Mouse (Mus musculus) megakaryocyte, embryonic 14.5 days (primary cell): ENCODE measurements at regions not wholly inside any gene's neighbourhood (a gene's known extent, or its start where the extent isn't known, plus 50 kb on each side); places are given as distances from the start of the nearest gene placed in this dataset.

ENCODE experiments used
- H3K27me3 ChIP-seq: replicated peaks from 2 replicates; pipeline ENCODE3; 2012; ENCODE audit warnings: inconsistent platforms
- H3K36me3 ChIP-seq: replicated peaks from 2 replicates; pipeline ENCODE3; 2012; ENCODE audit warnings: low read length, inconsistent platforms, mixed read lengths
- H3K4me1 ChIP-seq: 2 replicates; pipeline ENCODE4 v1.6.1; 2012; ENCODE audit warnings: inconsistent platforms
- H3K4me3 ChIP-seq: replicated peaks from 2 replicates; pipeline ENCODE3; 2012; ENCODE audit warnings: moderate library complexity, mild to moderate bottlenecking, inconsistent platforms
- H3K9me3 ChIP-seq: 2 replicates; pipeline ENCODE4 v1.6.1; 2012; ENCODE audit warnings: inconsistent platforms
- FLI1 ChIP-seq: IDR thresholded peaks from 2 replicates; pipeline ENCODE4 v1.6.1; 2012; ENCODE audit warnings: low read length, inconsistent platforms, mixed read lengths
- GATA1 ChIP-seq: IDR thresholded peaks from 3 replicates; pipeline ENCODE4 v1.6.1; 2012; ENCODE audit warnings: mixed read lengths, low read length, inconsistent platforms, borderline replicate concordance

DNA sequence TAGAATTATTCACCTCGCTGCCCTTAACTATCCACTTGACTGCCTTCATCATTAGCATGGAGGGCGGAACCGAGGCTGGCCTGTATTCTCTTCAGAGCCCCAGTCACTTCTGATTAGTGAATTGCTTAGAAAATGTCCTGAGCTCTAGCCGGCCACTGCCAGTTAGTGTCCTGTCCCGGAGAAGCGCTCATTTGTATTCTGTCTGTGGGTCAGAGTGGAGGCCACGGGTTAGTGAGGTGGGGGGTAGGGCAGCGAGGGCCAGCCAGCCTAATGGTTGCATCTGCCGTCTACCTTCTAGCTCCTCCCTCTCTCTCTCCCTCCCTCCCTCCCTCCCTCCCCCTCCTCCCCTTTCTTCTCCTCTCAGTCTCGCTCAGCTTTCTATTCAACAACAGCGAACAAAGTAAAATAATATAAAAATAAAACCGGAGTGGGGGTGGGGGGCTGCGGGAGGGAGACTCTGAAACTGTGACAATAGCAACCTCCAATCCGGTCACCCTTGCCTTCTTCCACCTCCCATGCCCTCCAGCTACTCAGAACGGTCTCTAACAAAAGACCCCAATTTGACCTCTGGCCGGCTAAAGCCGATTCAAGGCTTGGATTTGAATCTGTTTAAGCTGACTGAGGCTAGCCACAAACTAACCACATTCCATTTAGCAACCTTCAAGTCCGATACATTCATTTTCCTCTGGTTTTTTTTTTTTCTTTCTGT is 155.6 kb upstream of the Klf3 start:
- peaks cover 2% of the 10 kb centered on the region for H3K27me3 ChIP-seq
- TF ChIP-seq FLI1, result no peak
- no peak for TF ChIP-seq GATA1
- peaks cover 8% of the 10 kb centered on the region for H3K4me1 ChIP-seq
- no peaks in the 10 kb centered on the region for H3K36me3 ChIP-seq
- peaks cover 13% of the 10 kb centered on the region for H3K9me3 ChIP-seq
- no peak overlapping the region for H3K4me3 ChIP-seq

GRCm38 (mm10) chr5:64648492-64648891 is 154.7 kb upstream of the Klf3 start:
- no peak overlapping the region for H3K4me3 ChIP-seq
- TF ChIP-seq FLI1, result no peak
- no peak for TF ChIP-seq GATA1
- peaks cover 4% of the 10 kb centered on the region for H3K27me3 ChIP-seq
- peaks cover 8% of the 10 kb centered on the region for H3K4me1 ChIP-seq
- H3K36me3 ChIP-seq, result no peaks in the 10 kb centered on the region
- H3K9me3 ChIP-seq, result peaks cover 13% of the 10 kb centered on the region

DNA sequence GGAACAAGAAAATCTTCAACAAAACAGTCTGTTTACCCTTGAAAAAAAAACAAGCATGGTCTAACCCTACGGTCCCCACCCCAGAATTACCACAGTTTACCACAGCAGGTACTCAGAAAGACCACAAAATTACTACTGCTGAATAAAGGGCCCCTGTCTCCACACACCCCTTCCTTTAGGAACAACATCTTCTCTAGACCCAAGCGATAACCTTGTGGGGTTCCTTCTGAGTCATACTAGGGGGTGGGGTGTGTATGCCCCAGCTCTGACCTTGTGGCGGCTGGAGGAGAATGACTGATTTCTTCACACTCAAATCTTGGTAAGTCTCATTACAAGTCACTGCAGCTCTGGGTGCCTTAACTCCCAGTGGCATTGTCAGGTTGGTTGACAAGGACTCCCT is 151.8 kb upstream of the Klf3 start:
- TF ChIP-seq FLI1 (no peak), GATA1 (no peak)
- H3K27me3 ChIP-seq, result peaks cover 10% of the 10 kb centered on the region
- H3K9me3 ChIP-seq, result peaks cover 8% of the 10 kb centered on the region
- peaks cover 8% of the 10 kb centered on the region for H3K4me1 ChIP-seq
- no peak overlapping the region for H3K4me3 ChIP-seq
- H3K36me3 ChIP-seq, result no peaks in the 10 kb centered on the region

DNA sequence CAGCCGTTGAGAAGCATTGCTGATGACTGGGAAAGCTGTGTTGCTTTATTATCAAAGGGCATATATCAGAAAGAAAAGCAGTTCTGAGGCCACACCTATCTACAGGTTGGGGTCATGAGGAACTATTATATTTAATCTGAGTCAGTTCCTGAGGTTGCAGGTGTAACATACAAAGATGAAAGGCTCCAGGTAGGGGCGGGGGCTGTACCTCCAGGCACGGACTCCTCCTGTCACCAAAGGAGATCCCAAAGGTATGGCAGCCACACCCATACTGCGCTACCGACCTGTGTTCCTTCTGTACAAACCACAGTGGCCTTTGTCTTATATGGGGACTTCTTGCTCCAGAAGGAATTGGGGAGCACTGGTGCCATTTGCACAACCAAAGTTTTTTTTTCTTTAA is 149.4 kb upstream of the Klf3 start:
- H3K27me3 ChIP-seq, result peaks cover 16% of the 10 kb centered on the region
- H3K9me3 ChIP-seq, result peaks cover 8% of the 10 kb centered on the region
- H3K36me3 ChIP-seq, result no peaks in the 10 kb centered on the region
- H3K4me1 ChIP-seq, result peaks cover 4% of the 10 kb centered on the region; the same call in 1 of the 2 replicates
- TF ChIP-seq FLI1, result no peak
- no peak for TF ChIP-seq GATA1
- no peak overlapping the region for H3K4me3 ChIP-seq

GRCm38 (mm10) chr5:64655286-64655685 is 147.9 kb upstream of the Klf3 start:
- Histone ChIP-seq H3K36me3 (no peaks in the 10 kb centered on the region), H3K27me3 (peaks cover 16% of the 10 kb centered on the region), H3K9me3 (peaks cover 3% of the 10 kb centered on the region; the same call in 1 of the 2 replicates), H3K4me3 (no peak overlapping the region), H3K4me1 (peaks cover 4% of the 10 kb centered on the region; the same call in 1 of the 2 replicates)
- TF ChIP-seq GATA1, result no peak
- TF ChIP-seq FLI1, result no peak

DNA sequence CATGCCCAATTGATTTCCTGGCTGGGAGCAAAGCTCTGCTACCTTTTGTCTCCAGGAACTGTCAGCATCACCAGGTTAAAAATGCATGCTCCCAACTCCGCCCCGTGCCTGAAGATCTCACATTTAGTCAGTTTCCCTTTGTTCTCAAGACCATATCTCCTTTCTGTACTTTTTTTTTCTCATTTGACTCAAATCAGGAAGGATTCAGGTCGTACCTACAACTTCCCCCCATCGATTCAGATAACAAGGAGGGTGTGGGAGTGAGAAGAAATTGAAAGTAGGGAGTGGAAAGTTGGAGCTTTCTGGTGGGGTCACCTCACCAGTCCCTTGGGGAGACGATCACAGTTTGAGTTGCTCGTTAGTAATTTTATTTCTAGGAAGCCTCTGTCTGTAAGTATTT is 141.2 kb upstream of the Klf3 start:
- Histone ChIP-seq H3K4me3 (no peak overlapping the region), H3K4me1 (peaks cover 6% of the 10 kb centered on the region; the same call in 1 of the 2 replicates), H3K27me3 (peaks cover 9% of the 10 kb centered on the region), H3K9me3 (no peaks in the 10 kb centered on the region), H3K36me3 (no peaks in the 10 kb centered on the region)
- TF ChIP-seq GATA1 (no peak), FLI1 (no peak)

DNA sequence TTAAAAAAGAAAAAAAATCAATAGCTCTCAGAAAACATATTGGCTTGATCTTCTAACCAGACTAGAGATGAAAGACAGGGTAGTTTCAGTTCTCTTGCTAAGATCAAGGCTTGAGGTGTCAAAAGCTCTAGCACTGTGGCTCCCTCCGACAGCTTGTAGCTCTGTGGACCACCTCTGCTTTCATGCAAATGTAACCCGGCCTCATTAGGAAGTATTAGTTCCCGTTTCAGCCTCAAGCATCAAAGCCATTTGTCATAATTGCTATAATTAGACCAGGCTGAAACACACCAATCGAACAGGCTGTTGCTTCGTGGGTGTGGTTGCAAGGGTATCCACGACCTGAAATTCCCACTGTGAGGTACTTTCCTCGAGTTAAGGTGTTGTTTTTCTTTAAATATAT is 140.7 kb upstream of the Klf3 start:
- no peak overlapping the region for H3K4me3 ChIP-seq
- H3K9me3 ChIP-seq, result no peaks in the 10 kb centered on the region
- H3K36me3 ChIP-seq, result no peaks in the 10 kb centered on the region
- H3K4me1 ChIP-seq, result peaks cover 6% of the 10 kb centered on the region; the same call in 1 of the 2 replicates
- TF ChIP-seq FLI1 (no peak), GATA1 (no peak)
- H3K27me3 ChIP-seq, result peaks cover 9% of the 10 kb centered on the region

GRCm38 (mm10) chr5:64663766-64664165 is 139.4 kb upstream of the Klf3 start:
- no peaks in the 10 kb centered on the region for H3K36me3 ChIP-seq
- H3K9me3 ChIP-seq, result no peaks in the 10 kb centered on the region
- no peak overlapping the region for H3K4me3 ChIP-seq
- TF ChIP-seq GATA1 (no peak), FLI1 (no peak)
- peaks cover 6% of the 10 kb centered on the region; the same call in 1 of the 2 replicates for H3K4me1 ChIP-seq
- peaks cover 5% of the 10 kb centered on the region for H3K27me3 ChIP-seq

DNA sequence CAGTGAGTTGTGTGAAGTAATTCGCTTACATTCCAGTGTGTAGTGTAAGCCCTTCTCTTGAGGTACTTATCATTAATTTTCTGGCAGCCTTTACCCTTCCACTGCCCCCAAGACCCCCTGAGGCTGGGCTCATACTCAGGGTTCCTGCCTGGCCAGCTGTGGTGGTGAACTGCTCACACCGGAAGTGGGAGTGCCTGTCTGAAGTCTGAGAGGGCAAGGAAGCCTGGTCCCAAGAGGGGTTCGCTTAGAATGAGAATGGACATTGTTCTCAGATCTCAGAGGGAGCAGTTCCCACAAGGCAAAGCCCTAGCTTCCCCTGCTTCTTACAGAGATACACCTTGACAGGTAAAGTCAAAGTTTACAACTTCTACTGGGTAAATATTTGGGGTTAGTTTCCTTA is 138.1 kb upstream of the Klf3 start:
- Histone ChIP-seq H3K4me3 (no peak overlapping the region), H3K4me1 (peaks cover 6% of the 10 kb centered on the region; the same call in 1 of the 2 replicates), H3K27me3 (peaks cover 5% of the 10 kb centered on the region), H3K36me3 (no peaks in the 10 kb centered on the region), H3K9me3 (no peaks in the 10 kb centered on the region)
- TF ChIP-seq GATA1 (no peak), FLI1 (no peak)

DNA sequence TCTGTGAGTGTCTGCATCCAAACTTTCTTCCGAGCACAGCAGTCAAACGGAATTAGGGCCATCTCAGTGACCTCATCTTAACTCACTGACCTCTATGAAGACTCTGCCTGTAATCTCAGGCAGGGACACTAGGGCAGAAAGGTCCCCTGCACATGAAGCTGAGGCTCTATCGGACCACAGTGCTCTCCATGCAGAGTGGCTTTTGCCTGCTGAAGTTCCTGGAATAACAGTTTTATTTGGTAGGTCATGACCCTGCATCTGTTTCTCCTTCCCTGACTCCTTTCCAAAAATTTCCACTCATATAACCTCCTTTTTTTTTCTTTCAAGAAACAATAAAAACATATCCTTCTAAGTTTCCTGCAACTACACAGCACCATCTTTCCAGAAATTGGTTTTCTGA is 136.9 kb upstream of the Klf3 start:
- H3K4me1 ChIP-seq, result peaks cover 6% of the 10 kb centered on the region; the same call in 1 of the 2 replicates
- H3K9me3 ChIP-seq, result peaks cover 4% of the 10 kb centered on the region; the same call in 1 of the 2 replicates
- H3K4me3 ChIP-seq, result no peak overlapping the region
- H3K36me3 ChIP-seq, result no peaks in the 10 kb centered on the region
- peaks cover 5% of the 10 kb centered on the region for H3K27me3 ChIP-seq
- TF ChIP-seq FLI1, result no peak
